Mouse (Mus musculus): Measurements from ENCODE around the gene Aff3.

GRCm38 (mm10) chr1:38254426-38254825 lies 410.3 kb downstream of the Aff3 start:
- TF ChIP-seq CTCF (IDR thresholded peaks at IDR 0.05; ENCODE audit: low read depth) (no peak), EP300 (optimal IDR thresholded peaks at IDR 0.05) (no peak)

All from stomach, postnatal 0 days (tissue).